Mouse (Mus musculus): ENCODE measurements around the gene Pebp1. TPM values are rescaled to one million over a fixed set of nuclear protein-coding genes. Genes with fewer than 3 reads are reported as not detected.

Pebp1 gene
- total RNA-seq, 2 experiments from 2014 or later: 335 to 380 TPM

DNA sequence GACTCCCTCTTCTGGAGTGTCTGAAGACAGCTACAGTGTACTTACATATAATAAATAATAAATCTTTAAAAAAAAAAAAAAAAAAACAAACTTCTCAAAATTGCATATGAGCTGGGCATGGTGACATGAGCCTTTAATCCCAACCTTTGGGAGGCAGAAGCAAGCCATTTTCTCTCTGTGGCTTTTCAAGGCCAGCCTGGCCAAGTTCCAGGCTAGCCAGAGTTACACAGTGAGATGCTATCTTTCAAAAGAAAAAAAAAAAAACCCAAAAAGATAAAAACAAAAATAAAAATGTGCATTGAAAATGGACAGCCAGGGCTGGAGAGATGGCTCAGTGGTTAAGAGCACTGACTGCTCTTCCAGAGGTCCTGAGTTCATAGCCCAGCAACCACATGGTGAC is 2.2 kb upstream of the Pebp1 start:
- DNase-seq (ENCODE audit: low spot score): no peak

DNA sequence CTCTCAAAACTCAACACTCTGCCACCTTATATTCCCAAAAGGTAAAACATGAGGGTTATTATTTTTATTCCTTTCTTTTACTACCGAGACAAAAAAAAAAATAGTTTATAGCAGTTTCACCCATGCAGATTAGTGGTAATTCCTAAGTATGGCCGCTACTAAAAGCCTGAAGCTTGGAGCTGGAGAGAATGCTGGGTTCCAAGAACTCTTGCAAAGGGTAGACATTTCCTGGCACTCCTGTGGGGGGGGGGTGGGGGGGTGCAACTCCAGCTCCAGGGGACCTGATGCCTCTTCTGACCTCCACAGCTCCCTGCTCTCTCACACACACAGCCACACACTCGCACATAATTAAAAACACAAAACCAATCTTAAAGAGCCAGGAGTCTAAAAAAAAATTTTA is 1.1 kb downstream of the Pebp1 start:
- DNase-seq (ENCODE audit: low spot score): no peak

GRCm38 (mm10) chr5:117285266-117285665 is 2.2 kb downstream of the Pebp1 start:
- no peak for DNase-seq (ENCODE audit: low spot score)

- no peak for DNase-seq (ENCODE audit: low spot score)
These were observed 2.7 kb downstream of the Pebp1 start for GRCm38 (mm10) chr5:117284682-117285081.

DNA sequence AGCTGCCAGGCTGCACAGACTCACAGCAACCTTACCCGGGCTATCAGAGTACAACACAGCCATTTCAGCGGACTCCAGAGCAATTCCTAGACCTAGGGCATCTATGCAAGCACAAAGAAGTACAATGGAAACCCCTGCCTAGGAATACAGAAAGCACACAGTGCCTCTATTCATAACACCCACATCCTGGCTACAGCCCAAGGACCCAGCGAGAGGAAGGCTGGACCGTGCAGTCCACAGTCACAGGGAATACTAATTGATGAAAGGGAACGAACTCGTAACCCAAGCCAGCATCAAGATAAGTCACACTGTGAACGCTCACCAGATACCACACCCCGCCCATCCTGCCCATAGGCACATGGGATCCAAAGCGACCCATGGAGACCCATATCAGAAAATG is 3.4 kb downstream of the Pebp1 start:
- DNase-seq (ENCODE audit: low spot score): no peak

DNA sequence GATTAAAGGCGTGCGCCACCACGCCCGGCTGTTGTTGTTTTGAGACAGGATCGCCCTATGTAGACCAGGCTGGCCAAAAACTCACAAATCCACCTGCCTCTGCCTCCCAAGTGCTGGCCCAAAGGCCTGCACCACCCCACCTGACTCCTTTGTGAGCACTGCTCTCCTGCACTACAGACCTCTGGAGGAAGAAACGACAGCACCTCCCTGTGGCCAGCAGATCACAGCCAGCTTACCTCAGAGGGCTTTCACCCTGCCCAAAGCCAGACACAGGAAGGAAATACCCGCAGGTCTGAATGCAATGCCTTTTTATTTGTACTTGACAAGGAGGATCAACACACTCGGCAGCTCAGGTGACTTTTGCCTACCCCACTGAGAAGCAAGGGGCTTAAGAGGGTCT is 5.1 kb downstream of the Pebp1 start:
- DNase-seq (ENCODE audit: low spot score): no peak

DNA sequence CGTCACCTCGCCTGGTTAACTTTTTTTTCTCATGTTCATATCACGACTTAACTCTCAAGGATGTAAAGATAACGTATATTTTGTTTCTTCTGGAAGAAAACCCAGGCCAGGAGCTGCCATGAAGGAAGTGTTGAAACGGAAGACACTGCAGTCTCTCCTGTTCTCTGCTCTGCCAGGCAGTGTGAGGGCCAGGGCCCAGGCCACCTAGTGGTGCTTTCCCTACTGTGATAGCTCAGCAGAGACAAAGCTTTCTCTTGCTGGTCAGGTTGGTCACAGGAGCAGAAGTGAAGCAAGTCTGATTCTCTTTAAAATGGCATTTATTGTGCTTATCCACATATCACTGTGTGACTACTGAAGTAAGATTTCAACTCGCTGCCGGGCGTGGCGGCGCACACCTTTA is 5.9 kb downstream of the Pebp1 start:
- no peak for DNase-seq (ENCODE audit: low spot score)

- no peak for DNase-seq (ENCODE audit: low spot score)
These were observed 7.8 kb downstream of the Pebp1 start for GRCm38 (mm10) chr5:117279669-117280050.

DNA sequence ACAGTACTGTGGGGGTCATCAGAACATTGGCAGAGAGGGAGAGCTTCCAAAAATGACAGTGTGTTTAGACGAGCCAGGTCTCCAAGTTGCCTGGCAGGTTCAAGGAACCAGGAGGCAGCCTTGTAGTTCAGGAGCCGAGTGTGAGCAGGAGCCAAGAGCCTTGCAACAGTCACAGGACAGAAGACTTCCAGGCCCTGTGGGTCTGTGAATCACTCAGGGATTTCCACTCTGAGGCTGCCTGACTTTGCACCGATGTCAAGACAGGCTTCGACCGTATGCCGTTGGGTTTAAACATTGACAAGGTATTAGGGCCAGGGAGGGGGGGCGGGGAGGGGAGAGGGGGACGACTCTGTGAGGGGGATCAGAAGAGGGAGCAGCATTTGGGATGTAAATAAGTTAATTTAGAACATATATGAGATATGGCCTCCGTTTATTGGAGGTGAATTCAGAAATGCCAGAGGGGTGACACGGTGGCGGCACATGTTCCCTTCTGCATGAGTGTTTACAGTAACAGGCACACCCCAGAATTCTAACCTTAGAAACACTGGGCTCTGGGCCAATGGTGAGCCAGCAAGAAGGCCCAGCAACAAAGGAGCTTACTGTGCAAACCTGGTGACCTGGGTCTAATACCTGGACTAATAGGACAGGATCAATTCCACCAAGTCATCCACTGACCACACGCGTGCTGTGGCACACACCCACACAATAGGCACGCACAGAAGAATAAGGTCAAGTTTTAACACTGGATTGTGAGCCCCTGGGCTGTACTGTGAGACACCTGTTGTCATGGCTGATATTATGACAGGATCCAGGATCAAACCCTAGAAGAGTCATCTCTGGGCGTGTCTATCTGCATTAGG is 8.4 kb downstream of the Pebp1 start:
- DNase-seq (ENCODE audit: low spot score): no peak

- DNase-seq (ENCODE audit: low spot score): no peak
These were observed 9.6 kb downstream of the Pebp1 start for GRCm38 (mm10) chr5:117277784-117278183.

GRCm38 (mm10) chr5:117274817-117275216 is 12.6 kb downstream of the Pebp1 start:
- DNase-seq (ENCODE audit: low spot score): no peak

DNA sequence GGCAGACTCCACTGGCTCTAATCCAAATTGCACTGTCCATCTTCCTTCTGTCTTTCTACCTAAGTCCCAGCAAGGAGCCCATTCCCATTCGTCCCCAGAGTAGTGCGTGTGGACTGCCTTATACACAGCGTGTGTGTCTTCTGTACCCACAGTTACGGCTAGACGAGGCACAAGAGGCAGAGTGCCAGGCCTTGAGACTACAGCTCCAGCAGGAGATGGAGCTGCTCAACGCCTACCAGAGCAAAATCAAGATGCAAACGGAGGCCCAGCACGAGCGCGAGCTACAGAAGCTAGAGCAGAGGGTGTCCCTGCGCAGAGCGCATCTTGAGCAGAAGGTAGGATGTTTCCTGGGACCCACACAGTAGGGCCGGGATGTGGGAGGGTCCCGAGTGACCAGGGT is 15.5 kb downstream of the Pebp1 start:
- DNase-seq (ENCODE audit: low spot score): no peak

- no peak for DNase-seq (ENCODE audit: low spot score)
These were observed 18.0 kb downstream of the Pebp1 start for GRCm38 (mm10) chr5:117269395-117269794.

- DNase-seq (ENCODE audit: low spot score): no peak
These were observed 18.7 kb downstream of the Pebp1 start for GRCm38 (mm10) chr5:117268749-117269148.

- no peak for DNase-seq (ENCODE audit: low spot score)
These were observed 19.5 kb downstream of the Pebp1 start for GRCm38 (mm10) chr5:117267913-117268312.

- no peak for DNase-seq (ENCODE audit: low spot score)
These were observed 22.7 kb downstream of the Pebp1 start for GRCm38 (mm10) chr5:117264701-117265100.

DNA sequence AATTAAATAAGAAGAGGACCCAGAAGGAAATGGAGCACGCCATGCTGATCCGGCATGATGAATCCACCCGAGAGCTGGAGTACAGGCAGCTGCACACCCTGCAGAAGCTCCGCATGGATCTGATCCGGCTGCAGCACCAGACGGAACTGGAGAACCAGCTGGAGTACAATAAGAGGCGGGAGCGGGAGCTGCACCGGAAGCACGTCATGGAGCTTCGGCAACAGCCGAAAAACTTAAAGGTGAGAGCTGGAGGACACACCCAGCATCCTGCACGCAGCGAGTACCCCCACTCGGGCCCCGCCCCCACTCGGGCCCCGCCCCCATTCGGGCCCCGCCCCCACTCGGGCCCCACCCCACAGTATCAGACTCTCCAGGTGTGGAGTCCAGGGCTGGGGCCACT is 23.9 kb downstream of the Pebp1 start:
- no peak for DNase-seq (ENCODE audit: low spot score)

GRCm38 (mm10) chr5:117258276-117258675 is 29.1 kb downstream of the Pebp1 start:
- DNase-seq (ENCODE audit: low spot score): no peak

DNA sequence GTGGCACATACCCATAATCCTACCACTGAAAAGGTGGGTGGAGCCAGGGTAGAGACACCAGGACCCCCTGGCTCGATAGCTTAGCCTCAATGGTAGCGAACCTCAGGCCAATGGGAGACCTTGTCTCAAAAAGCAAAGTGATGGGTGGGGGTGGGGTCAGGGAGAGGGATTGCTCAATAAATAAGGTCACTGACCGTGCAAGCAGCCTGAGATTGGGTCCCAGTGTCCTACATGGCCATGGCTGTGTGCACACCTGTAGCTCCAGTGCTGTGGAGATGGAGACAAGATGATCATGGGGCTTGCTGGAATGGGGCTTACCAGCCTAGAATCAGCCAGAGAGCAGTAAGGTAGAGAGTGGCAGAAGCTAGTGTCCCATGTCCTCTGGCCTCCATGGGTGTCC is 35.7 kb downstream of the Pebp1 start:
- no peak for DNase-seq (ENCODE audit: low spot score)

DNA sequence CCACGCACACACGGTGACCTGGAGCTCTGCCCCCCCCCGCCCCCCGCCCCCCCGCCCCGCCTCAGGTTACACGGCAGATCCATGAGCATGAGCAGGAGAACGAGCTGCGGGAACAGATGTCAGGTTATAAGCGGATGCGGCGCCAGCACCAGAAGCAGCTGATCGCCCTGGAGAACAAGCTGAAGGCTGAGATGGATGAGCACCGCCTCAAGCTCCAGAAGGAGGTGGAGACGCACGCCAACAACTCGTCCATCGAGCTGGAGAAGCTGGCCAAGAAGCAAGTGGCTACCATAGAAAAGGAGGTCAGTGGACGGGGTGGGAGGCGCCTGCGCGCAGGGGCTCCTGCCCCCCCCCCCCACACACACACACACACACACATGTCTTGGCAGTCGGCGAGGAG is 36.6 kb downstream of the Pebp1 start:
- DNase-seq (ENCODE audit: low spot score): no peak

DNA sequence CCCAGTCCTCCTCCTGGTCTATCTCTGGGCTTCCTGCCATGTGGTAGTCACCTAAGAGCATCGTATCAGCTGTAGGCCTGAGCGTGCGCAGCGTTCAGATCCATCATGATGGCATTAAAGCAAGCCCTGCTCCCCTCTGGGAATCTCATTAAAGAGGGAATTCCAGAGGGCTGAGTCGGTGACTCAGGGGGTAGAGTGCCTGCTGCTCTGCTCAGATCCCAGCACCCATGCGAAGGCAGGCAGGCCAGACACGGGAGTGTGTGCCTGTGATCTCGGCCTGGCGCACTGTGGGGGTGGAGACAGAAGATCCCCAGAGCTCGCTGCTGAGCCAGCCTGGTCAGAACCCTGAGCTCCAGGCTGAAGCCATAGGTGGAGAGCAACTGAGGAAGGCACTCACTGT is 39.1 kb downstream of the Pebp1 start:
- no peak for DNase-seq (ENCODE audit: low spot score)

- no peak for DNase-seq (ENCODE audit: low spot score)
These were observed 42.3 kb downstream of the Pebp1 start for GRCm38 (mm10) chr5:117245170-117245569.

DNA sequence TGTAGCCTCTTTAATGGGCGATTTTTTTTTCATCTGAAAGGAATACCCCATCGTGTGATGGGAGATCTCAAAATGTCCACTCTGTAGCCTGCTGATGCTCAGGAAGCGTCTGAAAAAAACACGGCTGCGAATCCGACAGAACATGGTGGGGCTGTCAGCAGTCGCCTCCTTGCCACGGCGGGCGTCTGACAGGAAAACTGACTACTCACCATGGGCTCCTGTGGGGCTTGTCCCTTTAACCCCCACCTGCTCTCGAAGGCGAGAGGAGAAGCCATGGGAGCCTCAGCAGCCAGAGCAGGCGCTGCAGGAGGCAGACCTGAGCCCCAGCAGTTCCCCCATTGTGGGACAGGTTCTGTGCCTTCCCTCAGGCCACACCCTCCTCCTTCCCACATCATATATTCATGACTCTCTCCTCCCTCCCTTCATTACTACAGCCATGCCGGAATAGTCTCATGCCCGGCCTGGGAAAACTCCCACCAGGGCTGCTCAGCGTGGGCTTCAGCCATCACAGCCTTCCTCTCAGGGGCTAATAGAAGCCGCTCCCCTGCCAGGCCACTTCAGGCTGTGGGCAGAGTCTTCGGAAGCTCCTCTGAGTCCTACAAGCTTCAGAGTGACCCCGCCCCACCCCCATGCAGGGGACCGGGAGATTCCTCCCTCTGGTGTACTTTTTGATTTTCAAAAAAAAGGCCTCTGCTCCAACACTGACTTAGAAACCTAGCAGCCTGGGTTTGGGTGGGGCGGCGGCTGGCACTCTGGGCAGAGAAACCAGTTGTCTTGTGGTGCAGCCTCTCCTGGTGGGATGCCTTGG is 44.5 kb downstream of the Pebp1 start:
- DNase-seq (ENCODE audit: low spot score): no peak
